Mouse (Mus musculus) CH12.LX (cell line): ENCODE results near the gene Uggt1. TPM values are rescaled to one million over a fixed set of nuclear protein-coding genes. Genes with fewer than 3 reads are reported as not detected.

Source experiments
- DNase-seq: peaks from one replicate; pipeline ENCODE4 v3.0.0-alpha.2; 2013; ENCODE audit errors: extremely low read depth
- H3K27ac ChIP-seq: 2 replicates; pipeline ENCODE4 v1.5.1; 2012; ENCODE audit warnings: low read depth, mild to moderate bottlenecking, control low read depth, moderate library complexity; ENCODE audit not compliant: insufficient read depth
- H3K27me3 ChIP-seq: replicated peaks from 2 replicates; pipeline ENCODE3; 2012; ENCODE audit warnings: inconsistent platforms
- H3K36me3 ChIP-seq, 2 experiments: replicated peaks in 1 of 2; 2 replicates each; pipeline versions ENCODE3 to v1.6.1; 2012; ENCODE audit warnings: inconsistent platforms in 1 of 2, low read length in 1 of 2, mild to moderate bottlenecking in 1 of 2, mixed read lengths in 1 of 2, moderate library complexity in 1 of 2; ENCODE audit not compliant: control insufficient read depth in 1 of 2, insufficient read depth in 1 of 2
- H3K4me1 ChIP-seq, 2 experiments: 2 replicates each; pipeline ENCODE4 v1.6.1; 2012; ENCODE audit warnings: inconsistent platforms in 1 of 2, moderate library complexity in 1 of 2; ENCODE audit not compliant: insufficient read depth in 2 of 2, control insufficient read depth in 1 of 2
- H3K4me2 ChIP-seq: 2 replicates; pipeline ENCODE4 v1.6.1; 2012; ENCODE audit warnings: low read depth, mild to moderate bottlenecking, control low read depth; ENCODE audit not compliant: poor library complexity, insufficient read depth, severe bottlenecking
- H3K4me3 ChIP-seq, 3 experiments: fragments of 150-350 bp in 1 of 3; sonication (generic) in 1 of 3; replicated peaks in 1 of 3; 2 replicates each; pipeline versions ENCODE3 to v1.5.1; 2011 to 2012; ENCODE audit warnings: low read depth in 2 of 3, low read length in 2 of 3, mild to moderate bottlenecking in 2 of 3, moderate library complexity in 2 of 3, control low read depth in 1 of 3, improper control_type of control experiment in 1 of 3, inconsistent platforms in 1 of 3, mixed read lengths in 1 of 3; ENCODE audit not compliant: poor library complexity in 1 of 3
- H3K79me2 ChIP-seq: replicated peaks from 2 replicates; pipeline ENCODE4 v1.6.1; 2012; ENCODE audit warnings: mild to moderate bottlenecking, moderate library complexity; ENCODE audit not compliant: control insufficient read depth, poor library complexity, insufficient read depth, severe bottlenecking; ENCODE audit errors: extremely low read depth
- H3K9ac ChIP-seq: 2 replicates; pipeline ENCODE4 v1.6.1; 2012; ENCODE audit warnings: low read depth, mild to moderate bottlenecking, control low read depth, moderate library complexity; ENCODE audit not compliant: insufficient read depth
- H3K9me3 ChIP-seq: replicated peaks from 2 replicates; pipeline ENCODE3; 2012; ENCODE audit warnings: low read length, inconsistent platforms, mixed read lengths
- BHLHE40 ChIP-seq: IDR thresholded peaks from 2 replicates; pipeline ENCODE4 v1.6.1; 2011; ENCODE audit warnings: mild to moderate bottlenecking, low read depth, low read length, improper control_type of control experiment
- ELF1 ChIP-seq: IDR thresholded peaks from 2 replicates; pipeline ENCODE4 v1.6.1; 2014; ENCODE audit warnings: low read depth, mild to moderate bottlenecking, inconsistent platforms, low read length, improper control_type of control experiment
- EP300 ChIP-seq: IDR thresholded peaks from 2 replicates; pipeline ENCODE4 v1.6.1; 2011; ENCODE audit warnings: low read length, improper control_type of control experiment
- ETS1 ChIP-seq: conservative IDR thresholded peaks from 2 replicates; pipeline ENCODE4 v1.6.1; 2012; ENCODE audit warnings: low read depth, mild to moderate bottlenecking, inconsistent platforms, low read length, improper control_type of control experiment, moderate library complexity
- GABPA ChIP-seq: IDR thresholded peaks from 2 replicates; pipeline ENCODE4 v1.6.1; 2012; ENCODE audit warnings: low read depth, low read length, improper control_type of control experiment, inconsistent platforms; ENCODE audit not compliant: insufficient replicate concordance
- HCFC1 ChIP-seq: IDR thresholded peaks from 2 replicates; pipeline ENCODE4 v1.6.1; 2012; ENCODE audit warnings: low read depth, mild to moderate bottlenecking, inconsistent platforms, low read length, improper control_type of control experiment
- IRF4 ChIP-seq: IDR thresholded peaks from 2 replicates; pipeline ENCODE4 v1.6.1; 2014; ENCODE audit warnings: low read depth, mild to moderate bottlenecking, inconsistent platforms, low read length, improper control_type of control experiment
- JUN ChIP-seq: IDR thresholded peaks from 2 replicates; pipeline ENCODE4 v1.6.1; 2011; ENCODE audit warnings: low read depth, mild to moderate bottlenecking, low read length, improper control_type of control experiment, moderate library complexity; ENCODE audit not compliant: insufficient read depth
- JUND ChIP-seq: conservative IDR thresholded peaks from 2 replicates; pipeline ENCODE4 v1.6.1; 2011; ENCODE audit warnings: low read depth, low read length, improper control_type of control experiment
- KAT2A ChIP-seq: IDR thresholded peaks from 2 replicates; pipeline ENCODE4 v1.6.1; 2012; ENCODE audit warnings: low read length, improper control_type of control experiment, inconsistent platforms; ENCODE audit not compliant: insufficient replicate concordance
- MAFK ChIP-seq: IDR thresholded peaks from 2 replicates; pipeline ENCODE4 v1.6.1; 2011; ENCODE audit warnings: low read length, improper control_type of control experiment; ENCODE audit not compliant: insufficient replicate concordance
- MAZ ChIP-seq: IDR thresholded peaks from 2 replicates; pipeline ENCODE4 v1.6.1; 2012; ENCODE audit warnings: low read depth, mild to moderate bottlenecking, inconsistent platforms, low read length, improper control_type of control experiment, moderate library complexity
- MEF2A ChIP-seq: IDR thresholded peaks from 2 replicates; pipeline ENCODE4 v1.6.1; 2014; ENCODE audit warnings: low read depth, mild to moderate bottlenecking, inconsistent platforms, low read length, improper control_type of control experiment, borderline replicate concordance
- MXI1 ChIP-seq: IDR thresholded peaks from 2 replicates; pipeline ENCODE4 v1.6.1; 2011; ENCODE audit warnings: mild to moderate bottlenecking, low read depth, low read length, improper control_type of control experiment
- MYC ChIP-seq: IDR thresholded peaks from 2 replicates; pipeline ENCODE4 v1.6.1; 2011; ENCODE audit warnings: low read depth, mild to moderate bottlenecking, improper control_type of control experiment, low read length
- PAX5 ChIP-seq: IDR thresholded peaks from 2 replicates; pipeline ENCODE4 v1.6.1; 2012; ENCODE audit warnings: low read length, inconsistent platforms, mixed read lengths
- POLR2A ChIP-seq: IDR thresholded peaks from 2 replicates; pipeline ENCODE4 v1.6.1; 2011; ENCODE audit warnings: low read depth, mild to moderate bottlenecking, improper control_type of control experiment, low read length
- POLR2AphosphoS2 ChIP-seq: IDR thresholded peaks from 2 replicates; pipeline ENCODE4 v1.6.1; 2011; ENCODE audit warnings: low read depth, low read length, improper control_type of control experiment
- RAD21 ChIP-seq: IDR thresholded peaks from 2 replicates; pipeline ENCODE4 v1.6.1; 2011; ENCODE audit warnings: low read depth, mild to moderate bottlenecking, low read length, improper control_type of control experiment, moderate library complexity
- RCOR1 ChIP-seq: conservative IDR thresholded peaks from 2 replicates; pipeline ENCODE4 v1.6.1; 2012; ENCODE audit warnings: low read depth, mild to moderate bottlenecking, inconsistent platforms, low read length, improper control_type of control experiment
- SIN3A ChIP-seq: IDR thresholded peaks from 2 replicates; pipeline ENCODE4 v1.6.1; 2012; ENCODE audit warnings: low read length, improper control_type of control experiment, inconsistent platforms
- TBP ChIP-seq: conservative IDR thresholded peaks from 2 replicates; pipeline ENCODE4 v1.6.1; 2011; ENCODE audit warnings: low read depth, low read length, improper control_type of control experiment
- TCF12 ChIP-seq: IDR thresholded peaks from 2 replicates; pipeline ENCODE4 v1.6.1; 2014; ENCODE audit warnings: low read depth, mild to moderate bottlenecking, inconsistent platforms, low read length, improper control_type of control experiment
- USF1 ChIP-seq: IDR thresholded peaks from 2 replicates; pipeline ENCODE4 v1.6.1; 2014; ENCODE audit warnings: low read depth, mild to moderate bottlenecking, inconsistent platforms, low read length, improper control_type of control experiment
- USF2 ChIP-seq: conservative IDR thresholded peaks from 2 replicates; pipeline ENCODE4 v1.6.1; 2011; ENCODE audit warnings: low read depth, low read length, improper control_type of control experiment
- ZC3H11A ChIP-seq: IDR thresholded peaks from 2 replicates; pipeline ENCODE4 v1.6.1; 2012; ENCODE audit warnings: low read depth, mild to moderate bottlenecking, inconsistent platforms, low read length, improper control_type of control experiment
- dilution Hi-C: fragments of 300-500 bp; cut with MboI; formaldehyde crosslinking; loops from 2 replicates; pipeline ENCODE4 v1.14.3; 2020; ENCODE audit warnings: low sequenced_read_pairs; ENCODE audit not compliant: extremely low pct_unique_long_range_greater_than_20kb, extremely low pct_ligation_motif_present
- in situ Hi-C: fragments of 300-500 bp; cut with MboI; formaldehyde crosslinking; loops from 3 replicates; pipeline ENCODE4 v1.14.3; 2019; ENCODE audit warnings: low sequenced_read_pairs, low pct_ligation_motif_present, low pct_unique_long_range_greater_than_20kb, mixed read lengths
- polyA plus RNA-seq: library from polyadenylated mRNA; unstranded; fragments of >175 nt; gene quantifications from 2 replicates; pipeline ENCODE4 v1.2.1, GENCODE M21; 2012; ENCODE audit warnings: low read depth; ENCODE audit not compliant: insufficient read length
- total RNA-seq, 2 experiments: library from RNA; depleted of rRNA; stranded (reverse); fragments of 300-350 nt in 1 of 2; fragments of >200 nt in 1 of 2; gene quantifications; 2 replicates each; pipeline ENCODE4 v1.2.3; 2012 to 2014

Uggt1 gene
- total and polyA plus RNA-seq, 3 experiments, result 35.3 to 41.2 (median 39.5) TPM

DNA sequence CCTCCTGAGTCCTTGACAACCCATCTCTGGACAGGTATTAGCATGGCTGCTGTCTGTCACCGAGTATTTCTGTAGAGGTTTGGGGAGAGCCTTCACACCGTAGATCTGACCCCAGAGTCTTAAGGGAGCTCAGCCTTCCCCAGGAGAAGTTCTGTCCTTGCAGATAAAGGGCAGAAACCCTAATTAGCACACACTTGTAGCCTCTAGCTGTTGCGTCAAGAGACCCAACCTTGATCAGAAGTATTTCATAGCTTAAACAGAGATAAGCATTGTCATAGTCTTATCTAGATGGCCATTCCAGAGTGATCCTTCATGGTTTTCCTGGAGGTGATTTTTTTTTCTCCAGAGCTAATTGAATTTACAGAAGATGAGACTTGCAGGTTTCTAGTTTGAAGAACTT lies 144.1 kb downstream of the Uggt1 start:
- Histone ChIP-seq H3K4me3 (no peak overlapping the region), H3K9ac (no peak overlapping the region), H3K27ac (no peak overlapping the region), H3K27me3 (no peaks in the 10 kb centered on the region), H3K9me3 (no peaks in the 10 kb centered on the region), H3K4me1 (peaks cover 33 to 48% of the 10 kb centered on the region in 2 experiments)
- dilution Hi-C loops, result no loop called here
- in situ Hi-C loops, result no loop called here
- TF ChIP-seq ZC3H11A (no peak), USF1 (no peak), POLR2AphosphoS2 (no peak), MAFK (no peak), RAD21 (no peak)
- TF ChIP-seq, all 38 proteins: peak for 0
- Histone ChIP-seq H3K79me2 (no peaks in the 10 kb centered on the region), H3K4me2 (no peak overlapping the region), H3K36me3 (peaks cover 31 to 74% of the 10 kb centered on the region in 2 experiments)
- no peak for DNase-seq

DNA sequence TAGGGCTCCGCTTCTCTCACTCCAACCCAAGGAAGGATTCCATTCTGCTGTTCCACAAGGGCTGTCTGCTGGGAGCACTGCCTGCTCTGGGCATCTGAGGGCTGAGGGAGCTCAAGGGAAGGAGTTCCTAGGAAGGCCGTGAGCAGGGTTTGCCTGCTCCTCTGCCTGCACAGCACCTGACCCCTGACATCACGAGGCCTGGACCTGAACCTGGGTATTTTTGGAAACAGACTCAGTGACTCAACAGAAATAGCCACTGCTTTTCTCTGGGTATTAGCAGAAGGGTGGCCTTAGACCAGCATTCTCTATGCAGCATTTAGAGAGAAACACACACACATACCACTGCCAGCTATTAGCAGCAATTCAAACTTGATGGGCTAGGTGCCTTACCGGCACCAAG lies 146.1 kb downstream of the Uggt1 start:
- peaks cover 36 to 47% of the 10 kb centered on the region in 2 experiments for H3K4me1 ChIP-seq

More for the DNA sequence above, 146.1 kb downstream of the Uggt1 start:
- no peak for TF ChIP-seq KAT2A
- no peak for TF ChIP-seq POLR2A
- no peak for TF ChIP-seq JUND
- no peak for TF ChIP-seq GABPA
- no peak for TF ChIP-seq ZC3H11A
- no peak for TF ChIP-seq TCF12
- TF ChIP-seq HCFC1, result no peak
- TF ChIP-seq PAX5, result no peak
- peak; percentile 45; the same call in 1 of the 2 replicates for TF ChIP-seq MAFK
- TF ChIP-seq RCOR1, result no peak
- TF ChIP-seq POLR2AphosphoS2, result no peak
- TF ChIP-seq MAZ, result no peak
- TF ChIP-seq EP300, result no peak
- peak; percentile 97 for TF ChIP-seq MEF2A
- TF ChIP-seq USF2, result no peak
- TF ChIP-seq MYC, result no peak
- TF ChIP-seq MXI1, result no peak
- no peak for TF ChIP-seq ELF1
- 0 out of 2 replicates have a peak, but pooled peaks have one; percentile 19 for TF ChIP-seq IRF4
- TF ChIP-seq JUN, result no peak
- TF ChIP-seq SIN3A, result no peak
- peak; percentile 74 for TF ChIP-seq BHLHE40
- TF ChIP-seq TBP, result no peak
- TF ChIP-seq ETS1, result peak; percentile 64
- TF ChIP-seq USF1, result no peak
- TF ChIP-seq, all 38 proteins: peak for 5
- peaks cover 22 to 72% of the 10 kb centered on the region in 2 experiments for H3K36me3 ChIP-seq
- H3K9ac ChIP-seq, result no peak overlapping the region
- no peaks in the 10 kb centered on the region for H3K79me2 ChIP-seq
- in situ Hi-C loops (no loop called here), dilution Hi-C loops (no loop called here)
- peak overlapping the region; percentile 21; the same call in 1 of the 2 replicates for H3K27ac ChIP-seq
- no peaks in the 10 kb centered on the region for H3K9me3 ChIP-seq
- H3K4me2 ChIP-seq, result no peak overlapping the region
- H3K27me3 ChIP-seq, result no peaks in the 10 kb centered on the region
- DNase-seq, result no peak
- no peak overlapping the region for H3K4me3 ChIP-seq
